8 mouse cellular contexts compared by ENCODE assay signal in the genomic region with DNA sequence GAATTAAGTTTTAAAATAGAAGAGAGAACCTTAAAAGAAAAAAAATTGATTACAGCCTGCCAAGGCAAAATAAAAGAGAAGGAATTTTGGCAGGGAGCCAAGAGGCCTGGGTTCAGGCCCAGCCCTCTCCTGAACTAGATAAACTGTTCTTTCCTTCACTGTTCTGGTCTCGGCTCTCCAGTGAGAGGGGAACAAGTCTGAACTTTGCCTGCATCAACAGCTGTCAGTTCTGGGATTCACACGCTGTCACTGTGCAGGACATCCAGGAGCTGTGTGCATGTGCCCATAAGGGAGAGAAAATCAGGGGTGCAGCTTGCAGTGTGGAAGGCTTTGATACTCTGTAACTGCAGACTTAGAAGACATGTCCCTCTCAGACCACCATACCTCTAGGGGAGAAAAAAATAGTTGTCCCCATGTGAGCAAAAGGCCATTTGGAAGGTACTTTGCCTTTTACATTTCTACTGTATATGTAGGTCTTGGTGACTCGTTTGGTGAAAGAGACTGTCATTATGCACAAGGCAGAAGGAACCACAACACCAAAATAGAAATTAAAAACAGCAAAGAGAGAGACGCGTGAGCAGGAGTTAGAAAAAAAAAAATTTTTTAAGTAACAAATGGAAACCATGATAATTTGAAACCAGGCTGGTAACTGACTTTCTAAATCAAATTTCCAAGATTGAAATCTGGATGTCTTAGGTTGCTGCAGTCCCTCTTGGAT.
DNase-seq lines count a peak whose midpoint lies in the region; ATAC-seq and TF ChIP-seq lines count a peak whose summit lies in the region.

No protein-coding gene starts in this region.

- H3K9me3 ChIP-seq in embryonic facial prominence, embryonic 12.5 days: no peaks in the 10 kb centered on the region
- H3K9me3 ChIP-seq in intestine, embryonic 15.5 days: no peaks in the 10 kb centered on the region
- no peaks in the 10 kb centered on the region for H3K9me3 ChIP-seq in stomach, embryonic 14.5 days (ENCODE audit: control insufficient read depth, low read depth, low read length)

- no peak overlapping the region for H3K9ac ChIP-seq in embryonic facial prominence, embryonic 12.5 days
- no peak overlapping the region for H3K9ac ChIP-seq in intestine, embryonic 15.5 days
- no peak overlapping the region for H3K9ac ChIP-seq in stomach, embryonic 14.5 days (replicated peaks; ENCODE audit: low read depth, low read length)

- TF ChIP-seq CTCF in left cerebral cortex, adult 2 months (IDR thresholded peaks at IDR 0.05): no peak

- H3K4me3 ChIP-seq in left cerebral cortex, adult 2 months: no peak overlapping the region
- H3K4me3 ChIP-seq in embryonic facial prominence, embryonic 12.5 days: no peak overlapping the region
- no peak overlapping the region for H3K4me3 ChIP-seq in intestine, embryonic 15.5 days (replicated peaks)
- H3K4me3 ChIP-seq in stomach, embryonic 14.5 days (ENCODE audit: low read depth, low read length): no peak overlapping the region

- 0 out of 2 replicates have a peak overlapping the region, but pooled peaks have one; percentile 11 for H3K4me2 ChIP-seq in embryonic facial prominence, embryonic 12.5 days (replicated peaks)
- H3K4me2 ChIP-seq in intestine, embryonic 15.5 days (replicated peaks): no peak overlapping the region
- no peak overlapping the region for H3K4me2 ChIP-seq in stomach, embryonic 14.5 days (replicated peaks; ENCODE audit: low read depth, low read length)

- ATAC-seq in embryonic facial prominence, embryonic 12.5 days (ENCODE audit: insufficient number of reproducible peaks, insufficient read depth, low FRiP score, low TSS enrichment): 0 out of 2 replicates have a peak, but pooled peaks have one; percentile 56
- ATAC-seq in intestine, embryonic 15.5 days: peak; percentile 77
- ATAC-seq in stomach, embryonic 14.5 days (ENCODE audit: insufficient number of reproducible peaks, insufficient read depth, low FRiP score, low read depth): peak; percentile 69; the same call in 1 of the 2 replicates

- DNase-seq in left cerebral cortex, adult 2 months (ENCODE audit: extremely low spot score in 1 of 2, low spot score in 2 of 2): no peak
- no peak for DNase-seq in left cerebral cortex, adult 8-10 months (ENCODE audit: low spot score in 2 of 2)
- DNase-seq in Muller cell, postnatal 12 days (ENCODE audit: inconsistent ontology term): peak; percentile 54
- DNase-seq in adipocyte (ENCODE audit: low spot score): no peak
- no peak for DNase-seq in gastrocnemius, adult 18-20 months (ENCODE audit: low spot score)

- no peaks in the 10 kb centered on the region for H3K36me3 ChIP-seq in embryonic facial prominence, embryonic 12.5 days
- no peaks in the 10 kb centered on the region for H3K36me3 ChIP-seq in intestine, embryonic 15.5 days
- H3K36me3 ChIP-seq in stomach, embryonic 14.5 days (ENCODE audit: control insufficient read depth, insufficient read depth, low read length): no peaks in the 10 kb centered on the region

- 31% methylated on average over 5 of the region's 5 CpGs for WGBS in embryonic facial prominence, embryonic 12.5 days
- 51% methylated on average over 5 of the region's 5 CpGs for WGBS in intestine, embryonic 15.5 days
- WGBS in stomach, embryonic 14.5 days: 53% methylated on average over 5 of the region's 5 CpGs

- intact Hi-C loops in left cerebral cortex, adult 2 months (cut with DNase I): no loop called here

- H3K27ac ChIP-seq in left cerebral cortex, adult 2 months: peak overlapping the region; percentile 74
- peak overlapping the region; percentile 77 for H3K27ac ChIP-seq in embryonic facial prominence, embryonic 12.5 days
- H3K27ac ChIP-seq in intestine, embryonic 15.5 days: no peak overlapping the region
- no peak overlapping the region for H3K27ac ChIP-seq in stomach, embryonic 14.5 days (ENCODE audit: low read length)

- peaks cover 9% of the 10 kb centered on the region for H3K4me1 ChIP-seq in embryonic facial prominence, embryonic 12.5 days
- H3K4me1 ChIP-seq in intestine, embryonic 15.5 days (replicated peaks): peaks cover 5% of the 10 kb centered on the region
- H3K4me1 ChIP-seq in stomach, embryonic 14.5 days (ENCODE audit: control insufficient read depth, insufficient read depth, low read length): 0 out of 2 replicates have a peak, but pooled peaks cover 6% of the 10 kb centered on the region

- H3K27me3 ChIP-seq in embryonic facial prominence, embryonic 12.5 days: no peaks in the 10 kb centered on the region
- no peaks in the 10 kb centered on the region for H3K27me3 ChIP-seq in intestine, embryonic 15.5 days (replicated peaks)
- no peaks in the 10 kb centered on the region for H3K27me3 ChIP-seq in stomach, embryonic 14.5 days (ENCODE audit: control insufficient read depth, insufficient read depth, low read length)

Comparison
In these comparisons a context has a peak if more than half of its experiments do, and no peak if none do; other contexts are left out.
1. H3K27ac ChIP-seq: peak in left cerebral cortex, adult 2 months (single experiment) and embryonic facial prominence, embryonic 12.5 days (single experiment); none in intestine, embryonic 15.5 days (single experiment) and stomach, embryonic 14.5 days (single experiment).
2. Peak in every context shown above with its lines, with median percentiles within 50 percentile points of each other: ATAC-seq.